Mouse (Mus musculus) fibroblast of lung, adult 2 months (primary cell): Measurements from ENCODE around the gene Tmem98.

Source experiments
- DNase-seq: peaks from one replicate; pipeline ENCODE4 v3.0.0-alpha.2; 2011; ENCODE audit warnings: low read depth

Tmem98 gene

GRCm38 (mm10) chr11:80854908-80855307 lies 44.9 kb downstream of the Tmem98 start:
- DNase-seq, result no peak

DNA sequence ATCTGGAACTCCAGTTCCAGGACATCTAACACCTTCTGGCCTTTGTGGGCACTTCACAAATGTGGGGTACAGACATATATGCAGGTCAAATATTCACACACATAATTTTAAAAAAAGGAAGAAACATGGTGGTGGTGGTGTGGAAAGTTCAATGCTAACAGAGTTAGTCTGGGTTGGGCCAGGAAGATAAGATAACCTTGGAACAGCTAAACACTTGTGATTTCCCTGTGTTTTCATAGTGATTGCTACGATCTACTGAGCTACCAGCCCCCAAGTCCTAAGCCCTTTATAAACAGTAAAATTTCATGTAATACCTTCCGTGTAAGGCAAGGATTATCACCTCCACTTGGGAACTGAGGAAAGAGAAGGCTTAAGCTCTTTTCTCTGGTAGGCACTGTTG lies 46.9 kb downstream of the Tmem98 start:
- no peak for DNase-seq

GRCm38 (mm10) chr11:80858065-80858464 lies 48.1 kb downstream of the Tmem98 start, which contains the start of gene Spaca3:
Spaca3 (plus strand) TSS chr11:80858365.
- no peak for DNase-seq

DNA sequence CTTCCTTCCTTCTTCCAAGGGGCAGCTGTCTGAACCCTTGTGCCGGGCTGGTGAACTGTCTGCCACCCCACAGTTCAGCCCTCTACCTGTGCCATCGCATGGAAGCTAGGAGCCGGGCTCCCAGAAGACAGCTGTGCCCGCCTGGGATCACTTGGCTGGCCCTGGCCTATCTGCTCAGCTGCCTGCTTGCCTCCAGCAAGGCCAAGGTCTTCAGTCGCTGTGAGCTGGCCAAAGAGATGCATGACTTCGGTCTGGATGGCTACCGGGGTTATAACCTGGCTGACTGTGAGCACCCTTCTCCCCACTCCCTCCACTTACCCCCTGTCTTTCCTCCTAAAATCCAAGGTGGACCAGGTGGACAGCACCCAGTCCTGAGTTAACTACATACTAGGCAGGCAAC lies 53.0 kb downstream of the Tmem98 start:
- no peak for DNase-seq

- DNase-seq, result no peak
These were observed 58.1 kb downstream of the Tmem98 start for GRCm38 (mm10) chr11:80868039-80868438.
